Mouse (Mus musculus) stomach, postnatal 0 days (tissue): Measurements from ENCODE around the gene Rbm33. TPM values are rescaled to one million over a fixed set of nuclear protein-coding genes. Genes with fewer than 3 reads are reported as not detected.
A peak's percentile ranks its signal among the peaks of the same experiment; 100 is the strongest.

Experiments used
- ATAC-seq: fragments of 200-750 bp; cut with Nextera tagmentation; 2 replicates; pipeline ENCODE4 v1.8.0; 2017; ENCODE audit not compliant: low FRiP score, low TSS enrichment
- DNase-seq: peaks from one replicate; pipeline ENCODE4 v3.0.0-alpha.2; 2016; ENCODE audit warnings: low spot score
- H3K27ac ChIP-seq: fragments of 300-500 bp; sonication (generic); replicated peaks from 2 replicates; pipeline ENCODE4 v1.5.1; 2014; ENCODE audit warnings: mild to moderate bottlenecking, control low read depth
- H3K27me3 ChIP-seq: fragments of 300-500 bp; sonication (generic); 2 replicates; pipeline ENCODE4 v1.6.1; 2014; ENCODE audit warnings: low read length; ENCODE audit not compliant: control insufficient read depth, insufficient read depth
- H3K36me3 ChIP-seq: fragments of 300-500 bp; sonication (generic); 2 replicates; pipeline ENCODE4 v1.6.1; 2014; ENCODE audit warnings: low read length, mixed read lengths; ENCODE audit not compliant: control insufficient read depth, insufficient read depth
- H3K4me1 ChIP-seq: fragments of 300-500 bp; sonication (generic); replicated peaks from 2 replicates; pipeline ENCODE4 v1.6.1; 2014; ENCODE audit warnings: antibody characterized with exemption; ENCODE audit not compliant: control insufficient read depth, insufficient read depth
- H3K4me2 ChIP-seq: fragments of 300-500 bp; sonication (generic); replicated peaks from 2 replicates; pipeline ENCODE4 v1.6.1; 2014; ENCODE audit warnings: low read depth, mild to moderate bottlenecking, control low read depth, moderate library complexity
- H3K4me3 ChIP-seq: fragments of 300-500 bp; sonication (generic); 2 replicates; pipeline ENCODE4 v1.5.1; 2014; ENCODE audit warnings: low read depth, low read length, control low read depth
- H3K9ac ChIP-seq: fragments of 300-500 bp; sonication (generic); 2 replicates; pipeline ENCODE4 v1.6.1; 2014; ENCODE audit warnings: mild to moderate bottlenecking, low read length, control low read depth, mixed read lengths
- H3K9me3 ChIP-seq: fragments of 300-500 bp; sonication (generic); 2 replicates; pipeline ENCODE4 v1.6.1; 2016; ENCODE audit warnings: low read length; ENCODE audit not compliant: control insufficient read depth
- CTCF ChIP-seq: IDR thresholded peaks from 2 replicates; pipeline ENCODE4 v1.5.1; 2016; ENCODE audit warnings: antibody characterized with exemption, low read depth, mild to moderate bottlenecking, moderate library complexity
- EP300 ChIP-seq: optimal IDR thresholded peaks from 2 replicates; pipeline ENCODE3; 2016; ENCODE audit warnings: antibody characterized with exemption
- WGBS: fragments of 180-500 bp; shearing (Covaris S2); extraction: QIAGEN DNeasy Blood & Tissue Kit; methylation state at CpG from one replicate; pipeline ENCODE4 v1.1.7; 2014; 5-methylcytosine and 5-hydroxymethylcytosine counted together
- polyA plus RNA-seq: library from polyadenylated mRNA; unstranded; fragments of >200 nt; fragmentation: Nextera tagmentation; extraction: Ambion mirVana; gene quantifications from 2 replicates; pipeline ENCODE4 v1.2.1, GENCODE M21; 2015

Rbm33 gene
- 4.6 and 4.7 TPM in 2 replicates for polyA plus RNA-seq

- Histone ChIP-seq H3K27ac (peak within 1 kb of the TSS; percentile 99), H3K9me3 (no peaks in the 10 kb centered on the region), H3K27me3 (no peaks in the 10 kb centered on the region), H3K4me2 (peak within 1 kb of the TSS; percentile 76), H3K9ac (peak within 1 kb of the TSS; percentile 100), H3K4me1 (peaks cover 6% of the 10 kb centered on the region; the same call in 1 of the 2 replicates), H3K4me3 (peak within 1 kb of the TSS; percentile 75), H3K36me3 (no peaks in the 10 kb centered on the region)
- DNase-seq (peak; percentile 91), ATAC-seq (peak; percentile 94)
- WGBS = under 1% methylated on average over 63 of the region's 76 CpGs
- TF ChIP-seq CTCF (peak; percentile 33; the same call in 1 of the 2 replicates), EP300 (no peak)
Observed at GRCm38 (mm10) chr5:28316722-28317245, at the start of gene Rbm33. Rbm33 (plus strand) TSS chr5:28317121.

DNA sequence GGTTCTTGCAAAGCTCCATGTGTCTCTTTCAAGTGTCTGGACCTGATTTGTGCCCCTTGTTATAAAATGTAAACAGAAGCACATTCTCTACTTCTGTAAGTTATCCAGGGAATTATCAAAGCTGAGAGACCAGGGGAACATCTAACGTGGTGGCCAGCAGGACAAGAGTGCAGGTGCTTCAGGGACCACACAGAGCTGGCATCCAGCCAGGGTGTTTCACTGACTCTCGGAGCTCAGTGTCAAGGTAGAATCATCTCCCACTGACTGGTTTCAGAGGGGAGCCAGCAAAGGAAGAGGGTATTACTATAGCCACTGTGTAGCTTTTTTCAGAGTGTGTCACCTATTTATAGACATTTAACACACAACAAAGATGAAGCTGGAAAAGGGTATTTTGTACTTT, 49.3 kb upstream of the Rbm33 start:
- Histone ChIP-seq H3K4me1 (no peaks in the 10 kb centered on the region), H3K9ac (no peak overlapping the region), H3K27me3 (no peaks in the 10 kb centered on the region), H3K27ac (no peak overlapping the region), H3K36me3 (no peaks in the 10 kb centered on the region), H3K9me3 (no peaks in the 10 kb centered on the region), H3K4me3 (no peak overlapping the region), H3K4me2 (no peak overlapping the region)
- DNase-seq = no peak
- WGBS = 26% methylated on average over 2 of the region's 2 CpGs
- TF ChIP-seq CTCF (no peak), EP300 (no peak)
- no peak for ATAC-seq

GRCm38 (mm10) chr5:28269469-28269991, 47.4 kb upstream of the Rbm33 start:
- H3K36me3 ChIP-seq = no peaks in the 10 kb centered on the region
- no peak overlapping the region for H3K4me2 ChIP-seq
- no peak overlapping the region for H3K27ac ChIP-seq
- no peak overlapping the region for H3K9ac ChIP-seq
- ATAC-seq (no peak), DNase-seq (peak; percentile 25)
- no peaks in the 10 kb centered on the region for H3K9me3 ChIP-seq
- no peaks in the 10 kb centered on the region for H3K4me1 ChIP-seq
- no peak for TF ChIP-seq CTCF
- TF ChIP-seq EP300 = no peak
- H3K4me3 ChIP-seq = no peak overlapping the region
- 34% methylated on average over 6 of the region's 6 CpGs for WGBS
- H3K27me3 ChIP-seq = no peaks in the 10 kb centered on the region

- 77% methylated on average over 2 of the region's 2 CpGs for WGBS
- H3K4me3 ChIP-seq = no peak overlapping the region
- H3K36me3 ChIP-seq = no peaks in the 10 kb centered on the region
- no peak overlapping the region for H3K9ac ChIP-seq
- no peak overlapping the region for H3K27ac ChIP-seq
- no peak for DNase-seq
- no peaks in the 10 kb centered on the region for H3K4me1 ChIP-seq
- no peaks in the 10 kb centered on the region for H3K9me3 ChIP-seq
- ATAC-seq = no peak
- no peak for TF ChIP-seq CTCF
- TF ChIP-seq EP300 = no peak
- H3K27me3 ChIP-seq = no peaks in the 10 kb centered on the region
- H3K4me2 ChIP-seq = no peak overlapping the region
Observed at GRCm38 (mm10) chr5:28272836-28273235, 44.1 kb upstream of the Rbm33 start.

- DNase-seq = no peak
- no peak for ATAC-seq
- Histone ChIP-seq H3K4me3 (no peak overlapping the region), H3K27me3 (no peaks in the 10 kb centered on the region), H3K27ac (no peak overlapping the region), H3K9ac (no peak overlapping the region), H3K9me3 (no peaks in the 10 kb centered on the region), H3K36me3 (no peaks in the 10 kb centered on the region), H3K4me1 (no peaks in the 10 kb centered on the region), H3K4me2 (no peak overlapping the region)
- TF ChIP-seq EP300 = no peak
- TF ChIP-seq CTCF = no peak
- 21% methylated on average over 2 of the region's 2 CpGs for WGBS
Observed at GRCm38 (mm10) chr5:28277279-28277678, 39.6 kb upstream of the Rbm33 start.

DNA sequence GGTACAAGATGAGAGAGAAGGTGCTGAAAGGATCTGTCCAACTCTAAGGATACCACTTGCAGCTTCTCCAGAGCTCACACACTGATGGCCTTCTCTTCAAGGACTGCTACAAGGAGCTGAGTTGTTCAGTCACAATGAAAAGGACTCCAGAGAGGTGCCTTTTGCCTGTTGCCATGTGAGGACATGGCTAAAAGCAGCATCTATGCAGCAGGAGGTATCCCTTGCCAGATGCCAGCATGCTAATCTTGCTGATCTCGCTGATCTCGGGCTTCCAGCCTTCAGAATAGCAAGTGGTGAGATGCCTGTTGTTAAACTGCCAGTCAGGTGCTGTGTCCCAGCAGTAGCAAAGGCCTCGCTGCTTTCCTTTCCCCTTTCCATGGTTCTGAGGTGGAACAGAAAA, 27.8 kb upstream of the Rbm33 start:
- DNase-seq (no peak), ATAC-seq (no peak)
- Histone ChIP-seq H3K27ac (no peak overlapping the region), H3K9me3 (no peaks in the 10 kb centered on the region), H3K4me2 (no peak overlapping the region), H3K9ac (no peak overlapping the region), H3K4me3 (no peak overlapping the region), H3K4me1 (no peaks in the 10 kb centered on the region), H3K27me3 (no peaks in the 10 kb centered on the region), H3K36me3 (no peaks in the 10 kb centered on the region)
- WGBS = 55% methylated on average over 3 of the region's 3 CpGs
- TF ChIP-seq EP300 = no peak
- no peak for TF ChIP-seq CTCF
